Mouse (Mus musculus): ENCODE results near the gene Gm15517.
A peak's percentile ranks its signal among the peaks of the same experiment; 100 is the strongest.

The Gm15517 gene

DNA sequence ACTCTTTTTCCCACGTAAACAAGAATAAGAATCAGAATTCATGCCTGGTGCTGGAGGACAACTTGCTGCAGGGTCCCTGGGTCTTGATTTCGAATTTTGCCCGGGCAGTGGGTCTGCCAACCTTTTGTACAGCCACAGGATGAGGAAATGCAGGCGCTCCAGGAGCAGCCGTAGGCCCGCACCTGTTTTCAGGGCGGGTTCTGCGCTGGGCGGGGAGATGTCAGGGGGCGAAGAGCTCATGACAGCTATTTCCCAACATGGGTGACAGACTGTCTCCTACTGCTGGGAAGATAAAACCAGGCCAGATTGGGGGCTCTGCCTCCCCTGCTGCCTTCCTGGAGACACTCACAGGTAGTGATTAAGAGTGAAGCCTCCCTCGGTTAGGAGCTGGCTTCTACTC lies 12.8 kb downstream of the Gm15517 start:
- TF ChIP-seq POU5F1 (IDR thresholded peaks at IDR 0.05; ENCODE audit: borderline replicate concordance, low read length) = no peak
- TF ChIP-seq CTCF (conservative IDR thresholded peaks at IDR 0.05; ENCODE audit: low read length) = no peak
- no peak for TF ChIP-seq NANOG (IDR thresholded peaks at IDR 0.05; ENCODE audit: borderline replicate concordance, low read length)
- no peaks in the 10 kb centered on the region for H3K9me3 ChIP-seq (ENCODE audit: low read length)
- no peaks in the 10 kb centered on the region for H3K36me3 ChIP-seq (ENCODE audit: insufficient read depth, low read length)
- no peaks in the 10 kb centered on the region for H3K27me3 ChIP-seq (ENCODE audit: insufficient read depth, low read length)
- H3K4me3 ChIP-seq (replicated peaks; ENCODE audit: low read length) = peak overlapping the region; percentile 50
- H3K4me1 ChIP-seq (replicated peaks; ENCODE audit: low read depth, low read length) = peaks cover 56% of the 10 kb centered on the region

DNA sequence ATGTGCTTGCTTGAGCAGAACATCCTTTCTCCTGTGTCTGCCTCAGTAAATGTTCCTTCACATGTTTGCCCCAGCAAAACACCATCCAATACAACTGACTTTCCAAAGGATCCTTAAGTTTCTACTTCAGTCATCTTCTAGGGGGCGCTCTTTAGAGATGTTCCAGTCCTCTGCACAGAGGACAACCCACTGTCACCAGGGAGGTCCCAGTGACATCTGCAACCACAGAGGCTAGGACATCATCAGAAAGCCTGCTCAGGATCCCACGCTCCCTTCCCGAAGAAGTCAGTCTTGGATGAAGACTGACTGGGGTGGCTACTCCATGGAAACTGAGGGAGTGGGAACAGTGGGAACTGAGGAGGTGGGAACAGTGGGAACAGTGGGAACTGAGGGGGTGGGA lies 14.3 kb downstream of the Gm15517 start:
- no peaks in the 10 kb centered on the region for H3K27me3 ChIP-seq (ENCODE audit: insufficient read depth, low read length)
- TF ChIP-seq POU5F1 (IDR thresholded peaks at IDR 0.05; ENCODE audit: borderline replicate concordance, low read length) = no peak
- TF ChIP-seq CTCF (conservative IDR thresholded peaks at IDR 0.05; ENCODE audit: low read length) = no peak
- no peak for TF ChIP-seq NANOG (IDR thresholded peaks at IDR 0.05; ENCODE audit: borderline replicate concordance, low read length)
- H3K4me3 ChIP-seq (replicated peaks; ENCODE audit: low read length) = no peak overlapping the region

DNA sequence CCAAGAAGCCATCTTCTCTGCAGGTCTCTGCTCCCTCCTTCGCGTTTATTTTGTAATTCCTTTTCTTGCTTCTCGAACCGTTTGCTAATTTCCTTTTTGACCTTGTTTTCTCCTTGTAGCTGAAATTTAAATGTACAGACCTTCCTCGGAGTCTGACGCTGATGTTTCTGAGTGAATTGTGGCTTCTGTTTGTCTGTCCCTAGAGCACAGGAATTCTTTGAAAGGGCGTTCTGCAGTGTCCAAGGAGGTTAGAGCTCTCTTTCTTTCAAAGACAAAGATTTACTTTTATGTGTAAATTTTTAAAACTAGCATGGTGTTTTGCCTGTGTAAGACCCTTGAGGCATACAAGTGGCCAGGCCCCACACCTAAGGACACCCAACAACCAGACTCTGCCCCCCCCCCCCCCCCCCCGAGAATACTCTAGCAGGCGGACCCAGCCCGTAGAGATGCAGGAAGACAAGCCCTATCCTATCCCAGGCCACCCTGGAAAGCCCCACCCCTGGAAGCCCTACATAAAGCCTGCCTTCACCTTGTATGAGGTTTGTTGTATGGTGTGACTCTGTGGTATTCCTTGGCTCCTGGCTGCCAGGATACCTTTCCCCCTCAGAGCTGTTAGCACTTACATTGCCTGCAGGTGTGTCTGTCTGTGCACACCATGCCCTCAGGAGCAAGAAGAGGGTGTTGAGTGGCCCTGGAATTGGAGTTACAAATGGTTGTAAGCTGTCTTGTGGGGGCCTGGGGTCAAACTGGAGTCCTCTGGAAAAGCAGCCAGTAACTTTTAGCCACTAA lies 15.4 kb downstream of the Gm15517 start:
- H3K36me3 ChIP-seq (ENCODE audit: insufficient read depth, low read length) = no peaks in the 10 kb centered on the region
- H3K9me3 ChIP-seq (ENCODE audit: low read length) = no peaks in the 10 kb centered on the region
- H3K4me1 ChIP-seq (replicated peaks; ENCODE audit: low read depth, low read length) = peaks cover 54% of the 10 kb centered on the region
- H3K27me3 ChIP-seq (ENCODE audit: insufficient read depth, low read length) = no peaks in the 10 kb centered on the region
- TF ChIP-seq CTCF (conservative IDR thresholded peaks at IDR 0.05; ENCODE audit: low read length) = no peak
- peak; percentile 32; the same call in 1 of the 2 replicates for TF ChIP-seq NANOG (IDR thresholded peaks at IDR 0.05; ENCODE audit: borderline replicate concordance, low read length)
- peak overlapping the region; percentile 37; the same call in 1 of the 2 replicates for H3K4me3 ChIP-seq (replicated peaks; ENCODE audit: low read length)

More for the DNA sequence above, 14.3 kb downstream of the Gm15517 start:
- Histone ChIP-seq H3K4me1 (replicated peaks; ENCODE audit: low read depth, low read length) (peaks cover 56% of the 10 kb centered on the region), H3K9me3 (ENCODE audit: low read length) (no peaks in the 10 kb centered on the region), H3K36me3 (ENCODE audit: insufficient read depth, low read length) (no peaks in the 10 kb centered on the region)

DNA sequence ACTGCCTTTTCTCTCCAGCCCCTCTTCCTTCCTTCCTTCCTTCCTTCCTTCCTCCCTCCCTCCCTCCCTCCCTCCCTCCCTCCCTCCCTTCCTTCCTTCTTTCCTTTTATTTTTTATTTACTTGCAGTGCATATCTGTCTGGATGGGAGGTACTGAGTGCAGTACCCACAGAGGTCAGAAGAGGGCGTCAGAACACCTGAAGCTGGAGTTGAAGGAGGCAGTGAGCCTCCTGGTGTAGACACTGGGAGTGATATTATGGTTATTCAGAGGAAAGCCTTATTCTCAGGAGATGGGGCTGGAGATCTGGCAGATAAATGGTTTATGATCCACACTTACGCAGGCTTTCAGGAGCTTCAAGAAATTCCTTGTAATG lies 16.0 kb downstream of the Gm15517 start:
- no peak overlapping the region for H3K4me3 ChIP-seq (replicated peaks; ENCODE audit: low read length)
- H3K27me3 ChIP-seq (ENCODE audit: insufficient read depth, low read length) = no peaks in the 10 kb centered on the region
- H3K36me3 ChIP-seq (ENCODE audit: insufficient read depth, low read length) = no peaks in the 10 kb centered on the region
- H3K9me3 ChIP-seq (ENCODE audit: low read length) = no peaks in the 10 kb centered on the region
- TF ChIP-seq POU5F1 (IDR thresholded peaks at IDR 0.05; ENCODE audit: borderline replicate concordance, low read length) (no peak), CTCF (conservative IDR thresholded peaks at IDR 0.05; ENCODE audit: low read length) (peak; percentile 51)
- H3K4me1 ChIP-seq (replicated peaks; ENCODE audit: low read depth, low read length) = peaks cover 48% of the 10 kb centered on the region

- Histone ChIP-seq H3K36me3 (ENCODE audit: insufficient read depth, low read length) (no peaks in the 10 kb centered on the region), H3K4me3 (replicated peaks; ENCODE audit: low read length) (no peak overlapping the region), H3K27me3 (ENCODE audit: insufficient read depth, low read length) (no peaks in the 10 kb centered on the region), H3K4me1 (replicated peaks; ENCODE audit: low read depth, low read length) (peaks cover 15% of the 10 kb centered on the region), H3K9me3 (ENCODE audit: low read length) (no peaks in the 10 kb centered on the region)
- no peak for TF ChIP-seq NANOG (IDR thresholded peaks at IDR 0.05; ENCODE audit: borderline replicate concordance, low read length)
- no peak for TF ChIP-seq CTCF (conservative IDR thresholded peaks at IDR 0.05; ENCODE audit: low read length)
- no peak for TF ChIP-seq POU5F1 (IDR thresholded peaks at IDR 0.05; ENCODE audit: borderline replicate concordance, low read length)
Observed at GRCm38 (mm10) chr7:44280959-44281358, 19.7 kb downstream of the Gm15517 start.

- no peak overlapping the region for H3K4me3 ChIP-seq (replicated peaks; ENCODE audit: low read length)
- H3K36me3 ChIP-seq (ENCODE audit: insufficient read depth, low read length) = no peaks in the 10 kb centered on the region
- TF ChIP-seq NANOG (IDR thresholded peaks at IDR 0.05; ENCODE audit: borderline replicate concordance, low read length) = no peak
- TF ChIP-seq POU5F1 (IDR thresholded peaks at IDR 0.05; ENCODE audit: borderline replicate concordance, low read length) = no peak
- TF ChIP-seq CTCF (conservative IDR thresholded peaks at IDR 0.05; ENCODE audit: low read length) = no peak
- no peaks in the 10 kb centered on the region for H3K9me3 ChIP-seq (ENCODE audit: low read length)
- peaks cover 12% of the 10 kb centered on the region for H3K4me1 ChIP-seq (replicated peaks; ENCODE audit: low read depth, low read length)
- no peaks in the 10 kb centered on the region for H3K27me3 ChIP-seq (ENCODE audit: insufficient read depth, low read length)
Observed at GRCm38 (mm10) chr7:44281586-44281985, 20.3 kb downstream of the Gm15517 start.

DNA sequence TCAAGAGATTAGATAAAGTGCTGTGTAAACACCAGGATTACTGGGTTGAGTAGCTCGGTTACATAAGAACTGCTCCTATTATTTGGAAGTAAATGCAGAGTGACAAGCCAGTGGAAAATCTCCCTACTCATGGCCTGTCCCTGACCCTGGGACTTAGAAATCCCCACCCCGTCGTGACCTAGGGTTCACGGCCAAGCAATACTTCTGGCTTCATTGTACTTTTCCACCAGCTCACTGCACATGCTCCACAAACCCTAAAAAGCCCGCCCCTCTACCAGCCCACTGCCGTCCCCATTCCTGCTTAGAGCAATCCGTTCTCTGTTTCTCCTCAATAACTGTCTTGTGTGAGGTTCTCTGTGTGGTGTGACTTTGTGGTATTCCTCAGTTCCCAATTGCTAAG lies 26.5 kb downstream of the Gm15517 start:
- H3K27me3 ChIP-seq (ENCODE audit: insufficient read depth, low read length) = no peaks in the 10 kb centered on the region
- peaks cover 8% of the 10 kb centered on the region; the same call in 1 of the 2 replicates for H3K4me1 ChIP-seq (replicated peaks; ENCODE audit: low read depth, low read length)
- 0 out of 2 replicates have a peak, but pooled peaks cover 4% of the 10 kb centered on the region for H3K36me3 ChIP-seq (ENCODE audit: insufficient read depth, low read length)
- no peak for TF ChIP-seq POU5F1 (IDR thresholded peaks at IDR 0.05; ENCODE audit: borderline replicate concordance, low read length)
- TF ChIP-seq NANOG (IDR thresholded peaks at IDR 0.05; ENCODE audit: borderline replicate concordance, low read length) = no peak
- no peak for TF ChIP-seq CTCF (conservative IDR thresholded peaks at IDR 0.05; ENCODE audit: low read length)
- H3K4me3 ChIP-seq (replicated peaks; ENCODE audit: low read length) = no peak overlapping the region
- peaks cover 28% of the 10 kb centered on the region for H3K9me3 ChIP-seq (ENCODE audit: low read length)

DNA sequence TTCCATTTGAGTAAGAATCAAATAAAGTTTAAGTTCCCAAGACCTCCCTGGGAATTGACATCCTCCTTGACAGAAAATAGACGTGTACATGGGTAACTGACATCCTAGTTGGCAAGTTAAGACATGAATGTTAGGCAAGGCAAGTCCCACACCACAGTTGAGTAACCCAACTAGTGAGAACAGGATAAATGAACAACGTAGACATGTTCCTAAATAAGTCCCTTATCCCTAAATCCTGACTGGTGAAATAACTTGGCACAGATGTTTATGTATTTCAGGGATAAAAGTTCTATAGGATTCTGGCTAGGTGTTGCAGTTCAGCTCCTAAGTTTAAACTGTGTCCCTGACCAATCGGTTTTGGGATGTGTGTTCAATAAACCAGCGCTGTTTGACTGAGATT lies 29.7 kb downstream of the Gm15517 start:
- Histone ChIP-seq H3K36me3 (ENCODE audit: insufficient read depth, low read length) (0 out of 2 replicates have a peak, but pooled peaks cover 4% of the 10 kb centered on the region), H3K27me3 (ENCODE audit: insufficient read depth, low read length) (no peaks in the 10 kb centered on the region), H3K9me3 (ENCODE audit: low read length) (peaks cover 48% of the 10 kb centered on the region), H3K4me1 (replicated peaks; ENCODE audit: low read depth, low read length) (0 out of 2 replicates have a peak, but pooled peaks cover 8% of the 10 kb centered on the region), H3K4me3 (replicated peaks; ENCODE audit: low read length) (no peak overlapping the region)
- no peak for TF ChIP-seq NANOG (IDR thresholded peaks at IDR 0.05; ENCODE audit: borderline replicate concordance, low read length)
- no peak for TF ChIP-seq CTCF (conservative IDR thresholded peaks at IDR 0.05; ENCODE audit: low read length)
- no peak for TF ChIP-seq POU5F1 (IDR thresholded peaks at IDR 0.05; ENCODE audit: borderline replicate concordance, low read length)
